Mouse (Mus musculus) cerebellum, adult 18-20 months (tissue): ENCODE measurements at regions not wholly inside any gene's neighbourhood (a gene's known extent, or its start where the extent isn't known, plus 50 kb on each side); places are given as distances from the start of the nearest gene placed in this dataset.
"Not testable (repeated sequence)": the region's sequence is repeated elsewhere in the genome, so short reads cannot be mapped to it uniquely, and the experiment has no call there.

ENCODE experiments used
- DNase-seq, 2 experiments: peaks; one replicate each; pipeline ENCODE4 v3.0.0; 2021

- no peak for DNase-seq
These were observed 53.4 kb upstream of the Castor2 start for GRCm38 (mm10) chr5:134046086-134046485.

- DNase-seq = not testable (repeated sequence)
These were observed 56.6 kb upstream of the Castor2 start for GRCm38 (mm10) chr5:134042938-134043337.

- DNase-seq = peak; percentile 55 to 58
These were observed 72.1 kb upstream of the Castor2 start for GRCm38 (mm10) chr5:134027316-134027966.

GRCm38 (mm10) chr5:134019651-134020432 is 79.7 kb upstream of the Castor2 start:
- DNase-seq = no peak

GRCm38 (mm10) chr5:134014257-134015163 is 85.0 kb upstream of the Castor2 start:
- DNase-seq = peak; percentile 17 to 28

GRCm38 (mm10) chr5:134013206-134013605 is 86.3 kb upstream of the Castor2 start:
- DNase-seq = no peak

- DNase-seq = no peak
These were observed 89.7 kb upstream of the Castor2 start for GRCm38 (mm10) chr5:134009843-134010242.

GRCm38 (mm10) chr5:134007127-134007771 is 92.3 kb upstream of the Castor2 start:
- peak in 1 of 2 experiments; percentile 35 for DNase-seq

- DNase-seq = peak; percentile 88 to 91
These were observed 92.9 kb upstream of the Castor2 start for GRCm38 (mm10) chr5:134006470-134007126.

- DNase-seq = peak; percentile 11 to 29
These were observed 93.5 kb upstream of the Castor2 start for GRCm38 (mm10) chr5:134006001-134006400.

- no peak for DNase-seq
These were observed 99.4 kb upstream of the Castor2 start for GRCm38 (mm10) chr5:134000100-134000499.

GRCm38 (mm10) chr5:133999698-134000097 is 99.8 kb upstream of the Castor2 start:
- DNase-seq = peak; percentile 27 to 31

GRCm38 (mm10) chr5:133991994-133992393 is 107.5 kb upstream of the Castor2 start:
- no peak for DNase-seq

GRCm38 (mm10) chr5:133991556-133991955 is 108.0 kb upstream of the Castor2 start:
- no peak for DNase-seq

- DNase-seq = no peak
These were observed 116.1 kb upstream of the Castor2 start for GRCm38 (mm10) chr5:133983249-133983966.

GRCm38 (mm10) chr5:133970421-133970914 is 129.0 kb upstream of the Castor2 start:
- no peak for DNase-seq

- DNase-seq = peak; percentile 15 to 23
These were observed 136.2 kb upstream of the Castor2 start for GRCm38 (mm10) chr5:133963301-133963700.

- DNase-seq = peak; percentile 81 to 93
These were observed 158.7 kb upstream of the Castor2 start for GRCm38 (mm10) chr5:133940841-133941240.

- DNase-seq = peak in 1 of 2 experiments; percentile 54
These were observed 159.5 kb upstream of the Castor2 start for GRCm38 (mm10) chr5:133940030-133940429.

GRCm38 (mm10) chr5:133937967-133938918 is 161.3 kb upstream of the Castor2 start:
- DNase-seq = peak in 1 of 2 experiments; percentile 37
